Mouse (Mus musculus) intestine, embryonic 14.5 days (tissue): ENCODE measurements around the gene Cyp2d22. TPM values are rescaled to one million over a fixed set of nuclear protein-coding genes. Genes with fewer than 3 reads are reported as not detected.

Source experiments
- ATAC-seq: fragments of 200-750 bp; cut with Nextera tagmentation; replicated peaks from 2 replicates; pipeline ENCODE4 v1.8.0; 2017; ENCODE audit warnings: low read depth, moderate number of reproducible peaks, moderate TSS enrichment, moderate library complexity; ENCODE audit not compliant: low FRiP score, low TSS enrichment
- DNase-seq: peaks from one replicate; pipeline ENCODE4 v3.0.0-alpha.2; 2018; ENCODE audit warnings: low spot score
- H3K27ac ChIP-seq: fragments of 300-500 bp; sonication (generic); 2 replicates; pipeline ENCODE4 v1.5.1; 2014; ENCODE audit warnings: low read depth, mild to moderate bottlenecking, control low read depth
- H3K27me3 ChIP-seq: fragments of 300-500 bp; sonication (generic); replicated peaks from 2 replicates; pipeline ENCODE4 v1.6.1; 2014; ENCODE audit warnings: low read length, control low read depth; ENCODE audit not compliant: control insufficient read depth, insufficient read depth
- H3K36me3 ChIP-seq: fragments of 300-500 bp; sonication (generic); 2 replicates; pipeline ENCODE4 v1.6.1; 2014; ENCODE audit warnings: low read length, control low read depth; ENCODE audit not compliant: control insufficient read depth, insufficient read depth
- H3K4me1 ChIP-seq: fragments of 300-500 bp; sonication (generic); replicated peaks from 2 replicates; pipeline ENCODE4 v1.6.1; 2014; ENCODE audit warnings: low read length, control low read depth, mixed read lengths; ENCODE audit not compliant: control insufficient read depth, insufficient read depth
- H3K4me2 ChIP-seq: fragments of 300-500 bp; sonication (generic); 2 replicates; pipeline ENCODE4 v1.6.1; 2014; ENCODE audit warnings: low read length
- H3K4me3 ChIP-seq: fragments of 300-500 bp; sonication (generic); 2 replicates; pipeline ENCODE4 v1.5.1; 2014; ENCODE audit warnings: low read depth, low read length, control low read depth, mixed read lengths
- H3K9ac ChIP-seq: fragments of 300-500 bp; sonication (generic); 2 replicates; pipeline ENCODE4 v1.6.1; 2014; ENCODE audit warnings: mild to moderate bottlenecking, low read length
- H3K9me3 ChIP-seq: fragments of 300-500 bp; sonication (generic); 2 replicates; pipeline ENCODE4 v1.6.1; 2016; ENCODE audit warnings: low read length, control low read depth; ENCODE audit not compliant: control insufficient read depth
- WGBS: fragments of 180-500 bp; shearing (Covaris S2); extraction: QIAGEN DNeasy Blood & Tissue Kit; methylation state at CpG from one replicate; pipeline ENCODE4 v1.1.7; 2014; 5-methylcytosine and 5-hydroxymethylcytosine counted together
- polyA plus RNA-seq: library from polyadenylated mRNA; unstranded; fragments of >200 nt; fragmentation: Nextera tagmentation; extraction: Ambion mirVana; gene quantifications from 2 replicates; pipeline ENCODE4 v1.2.1, GENCODE M21; 2014

Cyp2d22 gene
- polyA plus RNA-seq, 1 experiment from 2014 or later = 8.5 TPM

GRCm38 (mm10) chr15:82354126-82354945, 25.7 kb downstream of the Cyp2d22 start, which contains the start of gene Ndufa6:
Gene Ndufa6, minus strand, starts transcription at chr15:82354322.
- Histone ChIP-seq H3K4me2 (peak within 1 kb of the TSS; percentile 95), H3K36me3 (peaks cover 19% of the 10 kb centered on the region), H3K9me3 (no peaks in the 10 kb centered on the region), H3K27ac (peak within 1 kb of the TSS; percentile 85), H3K4me3 (peak within 1 kb of the TSS; percentile 96), H3K4me1 (peaks cover 24% of the 10 kb centered on the region), H3K9ac (peak within 1 kb of the TSS; percentile 96), H3K27me3 (no peaks in the 10 kb centered on the region)
- ATAC-seq (peak; percentile 97), DNase-seq (peak; percentile 97)
- WGBS = 2% methylated on average over 57 of the region's 57 CpGs

- WGBS = 0% methylated on average over 23 of the region's 23 CpGs
- Histone ChIP-seq H3K4me3 (peak overlapping the region; percentile 96), H3K9ac (peak overlapping the region; percentile 96), H3K27me3 (no peaks in the 10 kb centered on the region), H3K9me3 (no peaks in the 10 kb centered on the region), H3K4me1 (peaks cover 18% of the 10 kb centered on the region), H3K27ac (peak overlapping the region; percentile 77), H3K4me2 (peak overlapping the region; percentile 95), H3K36me3 (peaks cover 25% of the 10 kb centered on the region)
- no peak; the same call in none of the 2 replicates for ATAC-seq
- DNase-seq = peak; percentile 65
Observed at GRCm38 (mm10) chr15:82353745-82354113, 26.3 kb downstream of the Cyp2d22 start.

GRCm38 (mm10) chr15:82353078-82353744, 26.8 kb downstream of the Cyp2d22 start:
- Histone ChIP-seq H3K4me2 (peak overlapping the region; percentile 95), H3K27me3 (no peaks in the 10 kb centered on the region), H3K36me3 (peaks cover 30% of the 10 kb centered on the region), H3K4me3 (peak overlapping the region; percentile 96), H3K9ac (peak overlapping the region; percentile 96), H3K4me1 (peaks cover 13% of the 10 kb centered on the region), H3K27ac (peak overlapping the region; percentile 77), H3K9me3 (no peaks in the 10 kb centered on the region)
- DNase-seq = no peak
- 24% methylated on average over 14 of the region's 14 CpGs for WGBS
- ATAC-seq = no peak

- Histone ChIP-seq H3K4me3 (no peak overlapping the region), H3K27ac (0 out of 2 replicates have a peak overlapping the region, but pooled peaks have one; percentile 45), H3K9ac (no peak overlapping the region), H3K4me2 (no peak overlapping the region), H3K27me3 (no peaks in the 10 kb centered on the region), H3K36me3 (peaks cover 37% of the 10 kb centered on the region), H3K9me3 (no peaks in the 10 kb centered on the region), H3K4me1 (peaks cover 27% of the 10 kb centered on the region)
- 80% methylated on average over 3 of the region's 3 CpGs for WGBS
- DNase-seq (no peak), ATAC-seq (no peak)
Observed at GRCm38 (mm10) chr15:82351480-82351879, 28.6 kb downstream of the Cyp2d22 start.

- Histone ChIP-seq H3K27ac (no peak overlapping the region), H3K9ac (no peak overlapping the region), H3K4me2 (no peak overlapping the region), H3K36me3 (peaks cover 37% of the 10 kb centered on the region), H3K4me3 (no peak overlapping the region), H3K9me3 (no peaks in the 10 kb centered on the region), H3K4me1 (peaks cover 27% of the 10 kb centered on the region), H3K27me3 (no peaks in the 10 kb centered on the region)
- WGBS = 82% methylated on average over 4 of the region's 4 CpGs
- no peak for ATAC-seq
- DNase-seq = no peak
Observed at GRCm38 (mm10) chr15:82350349-82350748, 29.7 kb downstream of the Cyp2d22 start.

GRCm38 (mm10) chr15:82348999-82349341, 31.1 kb downstream of the Cyp2d22 start:
- H3K27me3 ChIP-seq = no peaks in the 10 kb centered on the region
- no peak overlapping the region for H3K4me3 ChIP-seq
- 80% methylated on average over 2 of the region's 2 CpGs for WGBS
- H3K9me3 ChIP-seq = no peaks in the 10 kb centered on the region
- DNase-seq (no peak), ATAC-seq (no peak)
- no peak overlapping the region for H3K9ac ChIP-seq
- H3K4me1 ChIP-seq = peaks cover 22% of the 10 kb centered on the region
- peaks cover 40% of the 10 kb centered on the region for H3K36me3 ChIP-seq
- H3K27ac ChIP-seq = no peak overlapping the region
- H3K4me2 ChIP-seq = no peak overlapping the region

GRCm38 (mm10) chr15:82348258-82348998, 31.6 kb downstream of the Cyp2d22 start:
- ATAC-seq = no peak
- H3K27me3 ChIP-seq = no peaks in the 10 kb centered on the region
- no peak overlapping the region for H3K4me3 ChIP-seq
- no peak for DNase-seq
- peaks cover 40% of the 10 kb centered on the region for H3K36me3 ChIP-seq
- H3K4me2 ChIP-seq = no peak overlapping the region
- no peak overlapping the region for H3K9ac ChIP-seq
- whole genome bisulfite sequencing = 80% methylated on average over 8 of the region's 8 CpGs
- peaks cover 22% of the 10 kb centered on the region for H3K4me1 ChIP-seq
- no peak overlapping the region for H3K27ac ChIP-seq
- no peaks in the 10 kb centered on the region for H3K9me3 ChIP-seq

- Histone ChIP-seq H3K27me3 (no peaks in the 10 kb centered on the region), H3K9ac (no peak overlapping the region), H3K4me1 (peaks cover 17% of the 10 kb centered on the region), H3K4me2 (peak overlapping the region; percentile 16; the same call in 1 of the 2 replicates), H3K4me3 (no peak overlapping the region), H3K36me3 (peaks cover 40% of the 10 kb centered on the region), H3K9me3 (no peaks in the 10 kb centered on the region), H3K27ac (0 out of 2 replicates have a peak overlapping the region, but pooled peaks have one; percentile 9)
- whole genome bisulfite sequencing = 93% methylated on average over 12 of the region's 12 CpGs
- ATAC-seq (no peak), DNase-seq (no peak)
Observed at GRCm38 (mm10) chr15:82347852-82348251, 32.2 kb downstream of the Cyp2d22 start.
